Mouse (Mus musculus) telencephalon, adult 2 months (tissue): ENCODE measurements around the gene Mvb12a.
"Not testable (repeated sequence)": the region's sequence is repeated elsewhere in the genome, so short reads cannot be mapped to it uniquely, and the experiment has no call there.

ENCODE experiments used
- DNase-seq: peaks from one replicate; pipeline ENCODE4 v3.0.0-alpha.2; 2011; ENCODE audit warnings: low read depth, low spot score

The Mvb12a gene

DNA sequence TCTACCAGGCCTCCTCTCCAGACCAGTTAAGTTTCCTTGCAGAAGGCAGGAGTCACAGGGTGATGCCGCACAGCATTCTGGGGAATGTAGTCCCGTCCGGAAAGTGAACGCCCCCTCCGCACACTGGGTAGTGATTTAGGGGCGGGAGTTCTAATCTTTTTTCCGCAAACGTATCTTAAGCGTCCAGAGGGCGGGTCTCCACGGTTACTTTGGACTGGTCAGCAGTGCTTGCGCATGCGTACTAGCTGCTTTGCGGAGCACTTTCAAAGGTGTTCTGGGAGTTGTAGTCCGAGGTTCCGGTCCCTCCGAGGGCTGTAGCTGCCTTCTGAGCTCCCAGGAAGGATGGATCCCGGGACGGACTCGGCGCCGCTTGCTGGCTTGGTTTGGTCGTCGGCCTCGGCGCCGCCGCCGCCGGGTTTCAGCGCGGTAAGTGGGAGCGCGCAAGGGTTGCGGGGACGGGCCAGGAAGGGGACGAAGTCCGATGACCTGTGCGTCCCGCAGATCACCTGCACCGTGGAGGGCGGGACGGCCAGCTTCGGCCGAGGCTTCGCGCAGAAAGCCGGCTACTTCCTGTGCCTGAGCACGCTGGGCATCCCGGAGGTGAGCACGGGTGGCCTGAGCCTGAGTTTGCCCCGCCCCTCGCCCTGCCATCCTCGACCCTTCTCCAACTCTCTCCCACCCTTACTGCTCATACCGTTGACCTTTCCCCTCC is at the start of gene Mvb12a:
Gene Mvb12a, plus strand, starts transcription at position 291 of the 712 bp plus-strand sequence.
- peak; percentile 100 for DNase-seq

DNA sequence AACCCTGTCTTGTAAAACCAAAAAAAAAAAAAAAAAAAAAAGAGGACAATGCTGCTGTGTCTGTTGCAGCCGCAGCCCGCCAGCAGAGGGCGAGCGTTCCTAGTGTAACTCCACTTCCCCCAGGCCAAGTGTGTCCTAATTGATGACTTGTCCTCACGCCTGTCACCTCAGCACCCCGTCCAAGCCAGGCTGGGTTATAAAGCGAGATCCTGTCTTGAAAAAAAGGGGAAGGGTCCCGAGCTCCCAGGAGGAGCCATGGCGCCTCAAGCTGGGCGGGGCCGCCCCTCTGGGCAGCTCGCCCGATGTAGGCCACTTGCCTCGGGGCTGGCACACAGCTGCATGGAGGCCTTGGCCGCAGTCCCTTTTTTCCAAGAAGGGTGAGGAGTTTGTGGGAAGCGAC is 47.7 kb upstream of the Mvb12a start:
- peak; percentile 46 for DNase-seq

- DNase-seq = no peak
These were observed 46.9 kb upstream of the Mvb12a start for GRCm38 (mm10) chr8:71495811-71496210.

GRCm38 (mm10) chr8:71496481-71496880 is 46.2 kb upstream of the Mvb12a start:
- no peak for DNase-seq

DNA sequence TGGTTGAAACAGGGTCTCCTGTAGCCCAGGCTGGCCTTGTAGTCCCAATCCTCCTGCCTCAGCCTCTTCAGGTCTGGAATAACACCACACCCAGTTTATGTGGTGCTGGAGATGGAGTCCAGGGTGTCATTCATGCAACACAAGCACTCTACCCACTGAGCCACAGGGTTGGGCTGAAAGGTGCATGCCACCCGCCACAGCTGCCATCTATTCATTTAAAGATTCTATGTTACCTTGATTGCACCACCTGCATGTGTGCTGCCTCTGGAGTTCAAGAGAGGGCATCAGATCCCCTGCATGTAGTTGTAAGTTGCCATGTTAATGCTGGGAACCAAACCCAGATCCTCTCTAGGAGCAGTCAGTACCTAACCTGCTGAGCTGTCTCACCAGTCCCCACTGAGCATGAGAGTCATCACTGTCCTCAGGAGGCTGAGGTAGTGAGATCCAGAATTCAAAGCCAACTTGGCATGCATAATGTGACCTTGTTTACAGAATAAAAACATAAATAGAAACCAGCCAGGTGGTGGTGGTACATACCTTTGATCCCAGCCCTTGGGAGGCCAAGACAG is 45.6 kb upstream of the Mvb12a start:
- DNase-seq = no peak

DNA sequence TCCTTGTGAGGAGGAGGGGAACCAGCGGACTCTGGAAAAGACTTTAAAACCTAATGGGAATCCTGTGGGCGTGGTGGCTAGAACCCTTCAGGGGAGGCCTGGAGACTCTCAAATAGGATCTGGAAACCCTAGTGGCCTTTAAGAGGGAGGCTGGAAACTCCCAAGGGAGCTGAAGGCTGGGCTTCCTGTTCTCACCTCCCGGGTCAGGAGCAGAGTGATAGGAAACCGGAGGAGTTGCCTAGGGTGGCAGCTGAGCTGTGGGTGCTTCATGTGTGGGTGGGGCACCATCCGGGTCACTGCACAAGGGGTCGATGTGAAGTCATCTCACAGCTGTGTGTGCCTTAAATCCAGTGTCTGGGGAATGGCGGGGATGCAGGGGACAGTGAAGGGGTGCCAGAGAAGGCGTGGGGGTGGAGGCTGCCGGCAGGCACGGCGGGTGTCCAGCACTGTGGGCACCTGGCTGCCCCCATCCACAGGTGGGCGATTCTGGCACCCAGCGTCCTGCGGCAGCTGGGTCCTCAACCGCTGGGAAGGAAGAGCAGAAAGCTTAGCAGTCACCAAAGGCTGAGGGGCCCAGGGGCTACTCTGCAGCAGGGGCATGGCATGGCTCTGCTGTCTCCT is 44.7 kb upstream of the Mvb12a start:
- no peak for DNase-seq

GRCm38 (mm10) chr8:71498816-71499690 is 43.7 kb upstream of the Mvb12a start:
- DNase-seq = no peak

DNA sequence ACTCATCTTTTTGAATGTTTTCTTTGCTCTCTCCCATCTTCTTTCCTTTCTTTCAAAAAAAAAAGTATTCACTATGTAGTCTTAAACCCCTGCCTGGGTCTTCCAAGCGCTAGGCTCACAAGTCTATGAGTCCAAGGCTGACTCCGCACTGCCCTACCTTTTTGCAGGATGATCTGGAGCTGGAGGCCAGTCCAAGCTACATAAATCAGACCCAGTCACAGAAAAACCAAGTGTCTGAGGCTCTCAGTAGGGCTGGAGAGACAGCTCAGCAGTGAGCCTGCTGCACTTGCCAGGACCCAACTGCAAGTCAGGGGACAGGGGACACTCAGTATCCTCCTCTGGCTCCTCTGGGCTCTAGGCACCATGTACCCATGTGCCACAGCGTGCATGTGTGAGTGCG is 38.4 kb upstream of the Mvb12a start:
- no peak for DNase-seq

- DNase-seq = no peak
These were observed 37.4 kb upstream of the Mvb12a start for GRCm38 (mm10) chr8:71505326-71505725.

DNA sequence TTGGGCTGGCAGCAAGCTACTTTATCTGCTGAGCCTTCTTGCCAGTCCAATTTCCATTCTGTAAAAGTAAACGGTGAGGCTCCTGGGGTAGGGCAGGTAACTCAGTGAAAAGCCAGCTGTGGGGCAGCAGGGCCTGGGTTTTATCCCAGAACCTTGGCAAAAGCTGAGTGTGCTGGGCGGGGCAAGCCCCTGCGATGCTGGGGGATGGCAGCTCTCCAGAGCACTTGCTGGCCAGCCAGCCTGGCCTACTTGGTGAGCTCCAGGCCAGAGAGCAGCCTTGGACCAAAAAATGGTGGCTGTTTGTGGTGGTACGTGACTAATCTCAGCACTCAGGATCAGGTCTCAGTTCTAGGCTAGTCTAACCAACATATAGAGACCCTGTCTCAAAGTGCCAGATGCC is 36.7 kb upstream of the Mvb12a start:
- DNase-seq = no peak

DNA sequence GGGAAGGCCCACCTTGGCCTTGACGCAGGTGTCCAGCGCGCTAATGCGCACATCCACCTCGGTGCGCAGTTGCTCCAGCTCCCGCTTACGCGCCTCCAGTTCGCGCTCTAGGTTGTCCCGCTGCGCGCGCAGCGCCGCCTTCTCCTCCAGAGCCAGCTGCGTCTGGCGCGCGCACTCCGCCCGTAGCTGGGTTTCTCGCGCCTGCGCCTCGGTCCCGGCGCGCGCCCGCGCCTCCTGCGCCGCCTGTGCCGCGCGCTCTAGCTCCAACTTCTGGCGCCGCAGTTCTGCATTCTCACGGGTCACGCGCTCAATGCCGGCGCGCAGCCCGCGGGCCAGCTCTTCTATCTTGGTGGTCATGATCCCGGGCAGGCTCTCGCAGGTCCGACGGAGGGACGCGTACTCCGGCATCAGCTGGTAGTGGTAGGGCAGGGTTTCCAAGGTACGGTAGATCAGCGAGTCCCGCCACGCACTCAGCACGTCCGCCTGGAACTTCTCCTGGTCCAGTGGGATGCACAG is 35.1 kb upstream of the Mvb12a start:
- peak; percentile 80 for DNase-seq

DNA sequence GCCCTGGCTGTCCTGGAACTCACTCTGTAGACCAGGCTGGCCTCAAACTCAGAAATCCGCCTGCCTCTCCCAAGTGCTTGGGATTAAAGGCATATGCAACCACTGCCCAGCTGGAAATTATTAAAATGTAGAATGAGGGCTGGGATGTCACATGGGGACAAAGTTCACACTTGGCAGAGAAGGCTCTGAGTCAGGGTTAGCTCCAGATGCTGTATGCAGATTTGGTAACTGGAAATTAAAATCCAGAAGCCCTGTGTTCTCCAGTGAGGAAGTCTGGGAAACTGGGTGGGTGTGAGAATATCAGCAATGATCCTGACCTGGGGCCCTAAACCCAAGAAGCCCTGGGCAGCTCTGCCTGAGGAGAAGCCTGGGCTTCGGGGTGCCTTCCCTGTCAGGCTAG is 33.4 kb upstream of the Mvb12a start:
- no peak for DNase-seq

DNA sequence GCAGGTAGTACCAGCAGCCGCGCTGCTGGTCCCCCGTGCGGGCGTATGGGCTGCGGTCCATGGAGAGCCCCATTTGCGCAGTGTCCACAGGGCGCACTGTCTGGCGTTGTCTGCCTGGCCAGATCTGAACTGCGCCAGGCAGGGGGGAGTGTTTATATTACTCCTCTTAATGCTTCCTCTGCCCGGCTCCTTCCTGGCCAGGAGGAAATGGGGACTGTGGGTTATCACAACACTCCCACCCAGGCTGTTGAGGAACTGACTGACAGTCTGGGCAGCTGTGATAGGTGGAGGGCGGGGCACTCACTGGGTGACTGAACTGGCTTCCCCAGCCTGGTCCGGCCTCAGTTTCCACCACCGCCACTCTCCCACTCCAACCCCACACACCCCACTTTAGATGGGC is 31.1 kb upstream of the Mvb12a start, which contains the start of gene Plvap:
Gene Plvap, minus strand, starts transcription at position 109 of the 400 bp plus-strand sequence.
- DNase-seq = no peak

DNA sequence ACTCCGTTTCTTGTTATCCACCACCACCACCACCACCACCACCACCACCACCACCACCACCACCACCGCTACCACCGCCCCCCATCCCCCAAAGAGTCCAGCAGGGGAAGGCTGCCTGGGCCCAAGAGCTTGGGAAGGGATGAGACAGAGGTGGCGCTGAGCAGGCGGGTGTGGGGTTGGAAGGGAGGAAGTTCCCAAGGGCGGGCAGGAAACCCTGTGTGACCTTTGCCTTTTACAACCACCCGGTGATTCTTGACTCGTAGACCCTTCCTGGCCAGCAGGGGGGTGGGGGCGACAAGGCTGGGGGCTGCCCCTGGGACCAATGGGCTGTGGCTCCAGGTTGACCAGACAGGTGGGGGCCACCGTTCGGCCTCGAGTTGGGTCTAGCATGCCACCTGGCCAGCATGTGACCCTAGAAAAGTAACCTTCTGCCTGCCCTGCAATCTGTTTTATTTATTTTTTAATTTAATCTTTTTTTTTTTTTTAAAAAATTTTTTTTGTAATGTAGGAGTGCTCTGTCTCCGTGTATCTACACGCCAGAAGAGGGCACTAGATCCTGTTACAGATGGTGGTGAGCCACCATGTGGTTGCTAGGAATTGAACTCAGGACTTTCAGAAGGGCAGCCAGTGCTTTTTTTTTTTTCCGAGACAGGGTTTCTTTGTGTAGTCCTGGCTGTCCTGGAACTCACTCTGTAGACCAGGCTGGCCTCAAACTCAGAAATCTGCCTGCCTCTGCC is 29.5 kb upstream of the Mvb12a start:
- DNase-seq = no peak

GRCm38 (mm10) chr8:71515043-71515442 is 27.7 kb upstream of the Mvb12a start:
- no peak for DNase-seq

GRCm38 (mm10) chr8:71516786-71517185 is 25.9 kb upstream of the Mvb12a start:
- DNase-seq = no peak

DNA sequence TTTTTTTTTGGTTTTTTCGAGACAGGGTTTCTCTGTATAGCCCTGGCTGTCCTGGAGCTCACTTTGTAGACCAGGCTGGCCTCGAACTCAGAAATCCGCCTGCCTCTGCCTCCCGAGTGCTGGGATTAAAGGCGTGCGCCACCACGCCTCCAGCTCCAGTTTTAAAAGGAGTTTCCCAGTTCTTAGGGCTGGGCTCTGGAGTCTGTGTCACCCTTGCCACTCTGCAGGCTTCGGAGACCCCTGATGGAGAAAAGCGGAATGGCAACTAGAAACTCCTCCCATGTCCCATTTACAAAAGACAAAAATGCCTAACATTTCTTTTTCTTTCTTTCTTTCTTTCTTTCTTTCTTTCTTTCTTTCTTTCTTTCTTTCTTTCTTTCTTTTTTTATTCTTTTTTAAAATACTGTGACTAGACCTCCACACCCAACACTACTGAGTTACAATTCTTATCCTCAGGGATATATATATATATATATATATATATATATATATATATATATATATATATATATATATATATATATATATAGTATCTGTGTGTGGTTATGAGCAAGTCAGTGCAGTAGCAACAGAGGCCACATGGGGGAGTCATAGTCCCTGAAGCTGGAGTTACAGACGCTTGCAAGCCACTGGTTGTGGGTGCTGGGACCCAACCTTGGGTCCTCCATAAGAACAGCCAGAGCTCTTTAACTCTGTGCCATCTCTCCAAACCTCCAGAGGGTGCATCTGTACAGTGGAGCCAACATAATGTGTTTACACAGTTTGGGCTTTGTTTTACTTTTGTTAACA is 23.5 kb upstream of the Mvb12a start:
- not testable (repeated sequence) for DNase-seq

- peak; percentile 79 for DNase-seq
These were observed 21.1 kb upstream of the Mvb12a start for GRCm38 (mm10) chr8:71521634-71522033.

GRCm38 (mm10) chr8:71525226-71526050 is 17.3 kb upstream of the Mvb12a start, which contains the start of gene Ccdc194:
Gene Ccdc194, minus strand, starts transcription at chr8:71525711.
- DNase-seq = no peak
